Mouse (Mus musculus): Measurements from ENCODE around the gene Bag1.

DNA sequence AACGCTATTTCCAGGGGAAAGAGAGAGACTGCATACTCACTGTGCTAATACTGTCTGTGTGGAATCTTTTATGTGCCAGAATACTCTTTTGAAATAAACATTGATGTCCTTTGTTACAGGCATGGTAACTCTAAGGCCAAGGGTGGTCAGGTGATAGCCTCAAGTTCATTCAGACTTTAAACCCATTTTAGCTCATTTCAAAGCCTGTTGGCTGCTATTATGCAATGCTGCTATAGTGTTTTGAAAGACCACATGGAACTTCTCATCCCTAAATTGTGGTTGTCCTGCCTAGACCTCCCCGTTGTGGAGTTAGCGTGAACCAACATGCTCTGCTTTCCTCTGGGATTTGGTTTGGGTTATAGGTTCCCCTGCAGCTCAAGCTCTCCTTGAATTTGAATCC, 27.6 kb upstream of the Bag1 start:
- TF ChIP-seq CTCF (IDR thresholded peaks at IDR 0.05; ENCODE audit: insufficient read depth, low read length) (no peak), POLR2A (IDR thresholded peaks at IDR 0.05; ENCODE audit: borderline replicate concordance, extremely low read depth, low read depth, low read length) (no peak)

Data from lung, adult 2 months (tissue).